Mouse (Mus musculus) yolk sac, embryonic 10.5 days (tissue): ENCODE measurements around the gene Setx.

Source experiments
- DNase-seq: peaks from one replicate; pipeline ENCODE4 v3.0.0-alpha.2; 2017; ENCODE audit warnings: low spot score

The Setx gene

GRCm38 (mm10) chr2:29218831-29219230 is 94.8 kb downstream of the Setx start:
- no peak for DNase-seq

DNA sequence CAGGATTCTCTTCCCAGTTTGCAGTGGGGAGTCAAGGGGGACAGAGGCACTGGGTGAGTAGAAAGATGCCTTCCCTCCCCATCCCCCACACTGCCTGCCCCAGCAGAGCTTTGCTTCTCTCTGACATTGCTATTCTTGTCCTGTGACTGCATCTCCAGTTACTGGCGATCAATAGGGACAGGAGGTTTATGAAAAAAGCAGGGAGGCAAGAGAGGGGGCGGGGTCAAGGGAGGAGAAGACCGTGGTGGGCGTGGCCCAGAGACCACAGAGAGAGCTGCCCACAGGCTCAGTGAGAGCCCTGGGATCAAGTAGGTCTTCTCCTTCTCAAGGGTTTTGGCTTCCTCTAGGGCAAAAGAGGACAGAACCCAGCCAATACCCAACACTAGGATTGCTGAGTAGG is 98.3 kb downstream of the Setx start:
- no peak for DNase-seq

DNA sequence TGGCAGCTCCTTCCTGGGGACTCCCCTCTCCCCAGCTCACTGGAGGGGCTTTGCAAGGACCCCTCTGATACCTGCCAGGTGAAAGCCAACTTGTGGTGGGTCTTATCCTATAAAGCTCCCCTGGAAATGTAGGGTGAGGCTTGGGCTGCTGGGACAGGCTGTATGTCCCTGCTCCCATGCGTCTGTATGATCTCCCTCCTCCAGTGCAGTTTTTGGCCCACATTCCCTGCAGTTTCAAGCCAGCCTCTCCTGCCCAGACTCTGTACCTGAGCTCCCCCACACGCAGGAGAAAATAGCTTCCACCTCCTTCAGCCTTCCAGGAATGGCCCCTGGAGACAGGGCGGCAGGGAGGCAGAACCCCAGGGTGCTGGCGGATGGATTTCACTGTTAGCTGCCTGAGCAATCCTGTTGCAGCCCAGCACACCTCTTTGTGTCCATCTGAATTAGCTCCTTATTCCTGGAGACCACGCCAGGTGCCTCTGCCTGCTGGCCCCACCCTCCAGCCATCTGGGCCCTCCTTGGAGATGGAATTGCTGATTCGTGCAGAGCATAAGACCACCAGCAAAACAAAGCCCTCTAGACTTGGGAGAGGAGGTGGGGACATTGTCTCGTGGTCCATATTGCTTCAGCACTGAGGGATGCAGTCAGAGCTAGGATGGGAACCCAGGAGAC is 99.7 kb downstream of the Setx start:
- DNase-seq: no peak

DNA sequence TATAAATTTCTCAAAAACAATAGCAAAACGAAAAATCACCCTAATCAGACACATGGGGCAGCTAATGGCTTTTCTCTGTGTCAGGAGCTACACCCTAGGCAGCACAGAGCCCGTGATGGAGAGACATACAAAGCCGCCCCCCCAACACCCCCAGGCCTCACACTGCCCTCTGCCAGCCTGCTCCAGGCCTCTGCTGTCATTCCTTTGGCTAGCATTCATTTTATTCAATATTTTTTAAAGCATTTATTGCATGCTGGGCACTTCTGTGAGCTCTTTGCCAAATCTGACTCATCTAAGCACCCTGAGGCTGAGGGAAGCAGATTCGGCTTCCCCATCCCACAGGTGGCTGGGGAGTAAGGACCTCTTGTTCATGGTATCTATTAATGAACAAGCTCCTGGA is 102.7 kb downstream of the Setx start:
- DNase-seq: no peak

DNA sequence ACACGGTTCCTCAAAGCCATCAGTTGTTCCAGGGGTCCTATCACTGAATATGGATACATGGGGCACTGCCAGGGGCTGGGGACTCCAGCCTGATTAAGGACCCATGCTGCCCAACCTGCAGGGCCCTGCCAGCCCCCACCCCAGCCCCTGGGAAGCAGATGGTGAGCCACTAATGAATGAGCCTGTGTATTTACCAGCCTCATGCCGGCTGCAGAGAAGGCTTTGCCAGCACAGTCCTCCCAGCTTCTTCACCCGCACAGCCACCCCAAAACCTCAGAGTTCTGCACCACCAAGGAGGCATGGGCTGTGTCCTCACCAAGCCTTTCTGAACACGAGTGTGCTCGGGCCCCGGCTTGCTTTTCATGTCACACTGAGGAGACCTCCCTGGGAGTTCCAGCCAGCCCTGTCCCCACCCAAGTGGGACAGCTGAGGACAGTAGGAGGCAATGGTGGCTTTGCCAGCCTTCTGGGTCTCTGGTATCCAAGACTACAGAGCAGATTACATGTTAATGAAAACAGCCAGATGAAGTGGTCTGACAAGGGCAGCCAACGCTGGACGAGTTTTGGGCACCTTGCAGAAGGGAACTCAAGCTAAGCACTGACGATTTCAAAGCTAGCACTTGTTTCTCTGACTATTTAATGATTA is 106.3 kb downstream of the Setx start:
- DNase-seq: no peak
